Mouse (Mus musculus) CH12.LX (cell line): ENCODE results near the gene Fbxl3. TPM values are rescaled to one million over a fixed set of nuclear protein-coding genes. Genes with fewer than 3 reads are reported as not detected.

Experiments used
- DNase-seq: peaks from one replicate; pipeline ENCODE4 v3.0.0-alpha.2; 2013; ENCODE audit errors: extremely low read depth
- H3K27ac ChIP-seq: 2 replicates; pipeline ENCODE4 v1.5.1; 2012; ENCODE audit warnings: low read depth, mild to moderate bottlenecking, control low read depth, moderate library complexity; ENCODE audit not compliant: insufficient read depth
- H3K27me3 ChIP-seq: replicated peaks from 2 replicates; pipeline ENCODE3; 2012; ENCODE audit warnings: inconsistent platforms
- H3K36me3 ChIP-seq, 2 experiments: replicated peaks in 1 of 2; 2 replicates each; pipeline versions ENCODE3 to v1.6.1; 2012; ENCODE audit warnings: inconsistent platforms in 1 of 2, low read length in 1 of 2, mild to moderate bottlenecking in 1 of 2, mixed read lengths in 1 of 2, moderate library complexity in 1 of 2; ENCODE audit not compliant: control insufficient read depth in 1 of 2, insufficient read depth in 1 of 2
- H3K4me1 ChIP-seq, 2 experiments: 2 replicates each; pipeline ENCODE4 v1.6.1; 2012; ENCODE audit warnings: inconsistent platforms in 1 of 2, moderate library complexity in 1 of 2; ENCODE audit not compliant: insufficient read depth in 2 of 2, control insufficient read depth in 1 of 2
- H3K4me2 ChIP-seq: 2 replicates; pipeline ENCODE4 v1.6.1; 2012; ENCODE audit warnings: low read depth, mild to moderate bottlenecking, control low read depth; ENCODE audit not compliant: poor library complexity, insufficient read depth, severe bottlenecking
- H3K4me3 ChIP-seq, 3 experiments: fragments of 150-350 bp in 1 of 3; sonication (generic) in 1 of 3; replicated peaks in 1 of 3; 2 replicates each; pipeline versions ENCODE3 to v1.5.1; 2011 to 2012; ENCODE audit warnings: low read depth in 2 of 3, low read length in 2 of 3, mild to moderate bottlenecking in 2 of 3, moderate library complexity in 2 of 3, control low read depth in 1 of 3, improper control_type of control experiment in 1 of 3, inconsistent platforms in 1 of 3, mixed read lengths in 1 of 3; ENCODE audit not compliant: poor library complexity in 1 of 3
- H3K79me2 ChIP-seq: replicated peaks from 2 replicates; pipeline ENCODE4 v1.6.1; 2012; ENCODE audit warnings: mild to moderate bottlenecking, moderate library complexity; ENCODE audit not compliant: control insufficient read depth, poor library complexity, insufficient read depth, severe bottlenecking; ENCODE audit errors: extremely low read depth
- H3K9ac ChIP-seq: 2 replicates; pipeline ENCODE4 v1.6.1; 2012; ENCODE audit warnings: low read depth, mild to moderate bottlenecking, control low read depth, moderate library complexity; ENCODE audit not compliant: insufficient read depth
- H3K9me3 ChIP-seq: replicated peaks from 2 replicates; pipeline ENCODE3; 2012; ENCODE audit warnings: low read length, inconsistent platforms, mixed read lengths
- BHLHE40 ChIP-seq: IDR thresholded peaks from 2 replicates; pipeline ENCODE4 v1.6.1; 2011; ENCODE audit warnings: mild to moderate bottlenecking, low read depth, low read length, improper control_type of control experiment
- CHD1 ChIP-seq: IDR thresholded peaks from 2 replicates; pipeline ENCODE4 v1.6.1; 2012; ENCODE audit warnings: low read depth, low read length, improper control_type of control experiment, inconsistent platforms
- CHD2 ChIP-seq: IDR thresholded peaks from 2 replicates; pipeline ENCODE4 v1.6.1; 2011; ENCODE audit warnings: low read length, improper control_type of control experiment
- E2F4 ChIP-seq: IDR thresholded peaks from 2 replicates; pipeline ENCODE4 v1.6.1; 2011; ENCODE audit warnings: low read depth, low read length, improper control_type of control experiment; ENCODE audit not compliant: insufficient replicate concordance
- ELF1 ChIP-seq: IDR thresholded peaks from 2 replicates; pipeline ENCODE4 v1.6.1; 2014; ENCODE audit warnings: low read depth, mild to moderate bottlenecking, inconsistent platforms, low read length, improper control_type of control experiment
- EP300 ChIP-seq: IDR thresholded peaks from 2 replicates; pipeline ENCODE4 v1.6.1; 2011; ENCODE audit warnings: low read length, improper control_type of control experiment
- ETS1 ChIP-seq: conservative IDR thresholded peaks from 2 replicates; pipeline ENCODE4 v1.6.1; 2012; ENCODE audit warnings: low read depth, mild to moderate bottlenecking, inconsistent platforms, low read length, improper control_type of control experiment, moderate library complexity
- GABPA ChIP-seq: IDR thresholded peaks from 2 replicates; pipeline ENCODE4 v1.6.1; 2012; ENCODE audit warnings: low read depth, low read length, improper control_type of control experiment, inconsistent platforms; ENCODE audit not compliant: insufficient replicate concordance
- HCFC1 ChIP-seq: IDR thresholded peaks from 2 replicates; pipeline ENCODE4 v1.6.1; 2012; ENCODE audit warnings: low read depth, mild to moderate bottlenecking, inconsistent platforms, low read length, improper control_type of control experiment
- IRF4 ChIP-seq: IDR thresholded peaks from 2 replicates; pipeline ENCODE4 v1.6.1; 2014; ENCODE audit warnings: low read depth, mild to moderate bottlenecking, inconsistent platforms, low read length, improper control_type of control experiment
- JUN ChIP-seq: IDR thresholded peaks from 2 replicates; pipeline ENCODE4 v1.6.1; 2011; ENCODE audit warnings: low read depth, mild to moderate bottlenecking, low read length, improper control_type of control experiment, moderate library complexity; ENCODE audit not compliant: insufficient read depth
- JUND ChIP-seq: conservative IDR thresholded peaks from 2 replicates; pipeline ENCODE4 v1.6.1; 2011; ENCODE audit warnings: low read depth, low read length, improper control_type of control experiment
- KAT2A ChIP-seq: IDR thresholded peaks from 2 replicates; pipeline ENCODE4 v1.6.1; 2012; ENCODE audit warnings: low read length, improper control_type of control experiment, inconsistent platforms; ENCODE audit not compliant: insufficient replicate concordance
- MAFK ChIP-seq: IDR thresholded peaks from 2 replicates; pipeline ENCODE4 v1.6.1; 2011; ENCODE audit warnings: low read length, improper control_type of control experiment; ENCODE audit not compliant: insufficient replicate concordance
- MAZ ChIP-seq: IDR thresholded peaks from 2 replicates; pipeline ENCODE4 v1.6.1; 2012; ENCODE audit warnings: low read depth, mild to moderate bottlenecking, inconsistent platforms, low read length, improper control_type of control experiment, moderate library complexity
- MEF2A ChIP-seq: IDR thresholded peaks from 2 replicates; pipeline ENCODE4 v1.6.1; 2014; ENCODE audit warnings: low read depth, mild to moderate bottlenecking, inconsistent platforms, low read length, improper control_type of control experiment, borderline replicate concordance
- MXI1 ChIP-seq: IDR thresholded peaks from 2 replicates; pipeline ENCODE4 v1.6.1; 2011; ENCODE audit warnings: mild to moderate bottlenecking, low read depth, low read length, improper control_type of control experiment
- MYC ChIP-seq: IDR thresholded peaks from 2 replicates; pipeline ENCODE4 v1.6.1; 2011; ENCODE audit warnings: low read depth, mild to moderate bottlenecking, improper control_type of control experiment, low read length
- NELFE ChIP-seq: IDR thresholded peaks from 2 replicates; pipeline ENCODE4 v1.6.1; 2011; ENCODE audit warnings: low read depth, low read length, improper control_type of control experiment
- NRF1 ChIP-seq: IDR thresholded peaks from 2 replicates; pipeline ENCODE4 v1.6.1; 2014; ENCODE audit warnings: low read depth, mild to moderate bottlenecking, inconsistent platforms, low read length, improper control_type of control experiment, moderate library complexity
- PAX5 ChIP-seq: IDR thresholded peaks from 2 replicates; pipeline ENCODE4 v1.6.1; 2012; ENCODE audit warnings: low read length, inconsistent platforms, mixed read lengths
- POLR2A ChIP-seq: IDR thresholded peaks from 2 replicates; pipeline ENCODE4 v1.6.1; 2011; ENCODE audit warnings: low read depth, mild to moderate bottlenecking, improper control_type of control experiment, low read length
- POLR2AphosphoS2 ChIP-seq: IDR thresholded peaks from 2 replicates; pipeline ENCODE4 v1.6.1; 2011; ENCODE audit warnings: low read depth, low read length, improper control_type of control experiment
- RAD21 ChIP-seq: IDR thresholded peaks from 2 replicates; pipeline ENCODE4 v1.6.1; 2011; ENCODE audit warnings: low read depth, mild to moderate bottlenecking, low read length, improper control_type of control experiment, moderate library complexity
- SIN3A ChIP-seq: IDR thresholded peaks from 2 replicates; pipeline ENCODE4 v1.6.1; 2012; ENCODE audit warnings: low read length, improper control_type of control experiment, inconsistent platforms
- SMC3 ChIP-seq: IDR thresholded peaks from 2 replicates; pipeline ENCODE4 v1.6.1; 2011; ENCODE audit warnings: low read depth, low read length, improper control_type of control experiment
- TBP ChIP-seq: conservative IDR thresholded peaks from 2 replicates; pipeline ENCODE4 v1.6.1; 2011; ENCODE audit warnings: low read depth, low read length, improper control_type of control experiment
- TCF12 ChIP-seq: IDR thresholded peaks from 2 replicates; pipeline ENCODE4 v1.6.1; 2014; ENCODE audit warnings: low read depth, mild to moderate bottlenecking, inconsistent platforms, low read length, improper control_type of control experiment
- UBTF ChIP-seq: IDR thresholded peaks from 2 replicates; pipeline ENCODE4 v1.6.1; 2012; ENCODE audit warnings: low read depth, mild to moderate bottlenecking, inconsistent platforms, low read length, improper control_type of control experiment, moderate library complexity
- USF1 ChIP-seq: IDR thresholded peaks from 2 replicates; pipeline ENCODE4 v1.6.1; 2014; ENCODE audit warnings: low read depth, mild to moderate bottlenecking, inconsistent platforms, low read length, improper control_type of control experiment
- USF2 ChIP-seq: conservative IDR thresholded peaks from 2 replicates; pipeline ENCODE4 v1.6.1; 2011; ENCODE audit warnings: low read depth, low read length, improper control_type of control experiment
- ZC3H11A ChIP-seq: IDR thresholded peaks from 2 replicates; pipeline ENCODE4 v1.6.1; 2012; ENCODE audit warnings: low read depth, mild to moderate bottlenecking, inconsistent platforms, low read length, improper control_type of control experiment
- ZKSCAN1 ChIP-seq: IDR thresholded peaks from 2 replicates; pipeline ENCODE4 v1.6.1; 2012; ENCODE audit warnings: low read depth, inconsistent platforms, low read length, improper control_type of control experiment, borderline replicate concordance
- ZMIZ1 ChIP-seq: IDR thresholded peaks from 2 replicates; pipeline ENCODE4 v1.6.1; 2012; ENCODE audit warnings: low read depth, mild to moderate bottlenecking, inconsistent platforms, low read length, improper control_type of control experiment
- ZNF384 ChIP-seq: IDR thresholded peaks from 2 replicates; pipeline ENCODE4 v1.6.1; 2012; ENCODE audit warnings: low read depth, low read length, improper control_type of control experiment, inconsistent platforms
- dilution Hi-C: fragments of 300-500 bp; cut with MboI; formaldehyde crosslinking; loops from 2 replicates; pipeline ENCODE4 v1.14.3; 2020; ENCODE audit warnings: low sequenced_read_pairs; ENCODE audit not compliant: extremely low pct_unique_long_range_greater_than_20kb, extremely low pct_ligation_motif_present
- in situ Hi-C: fragments of 300-500 bp; cut with MboI; formaldehyde crosslinking; loops from 3 replicates; pipeline ENCODE4 v1.14.3; 2019; ENCODE audit warnings: low sequenced_read_pairs, low pct_ligation_motif_present, low pct_unique_long_range_greater_than_20kb, mixed read lengths
- polyA plus RNA-seq: library from polyadenylated mRNA; unstranded; fragments of >175 nt; gene quantifications from 2 replicates; pipeline ENCODE4 v1.2.1, GENCODE M21; 2012; ENCODE audit warnings: low read depth; ENCODE audit not compliant: insufficient read length
- total RNA-seq, 2 experiments: library from RNA; depleted of rRNA; stranded (reverse); fragments of 300-350 nt in 1 of 2; fragments of >200 nt in 1 of 2; gene quantifications; 2 replicates each; pipeline ENCODE4 v1.2.3; 2012 to 2014

The Fbxl3 gene
- total and polyA plus RNA-seq, 3 experiments: 22.6 to 43.3 (median 37.5) TPM

DNA sequence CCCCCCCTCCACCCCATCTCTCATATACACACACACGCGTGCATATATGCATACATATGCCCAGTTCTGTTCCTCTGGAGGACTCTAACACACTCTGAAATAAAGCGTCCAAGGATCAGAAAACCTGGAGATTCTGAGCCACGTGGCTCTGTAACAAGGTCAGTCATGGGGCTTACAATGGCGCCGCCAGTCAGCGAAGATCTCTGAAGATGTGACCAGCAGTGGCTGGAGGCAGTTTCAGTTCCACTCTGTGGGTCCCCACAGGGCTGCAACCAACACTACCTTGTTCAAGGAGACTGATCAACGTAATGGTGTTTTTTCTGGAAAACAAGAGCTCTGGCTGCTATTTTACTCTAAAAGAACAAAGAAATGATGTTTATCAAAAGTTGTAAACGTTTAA lies 65.3 kb downstream of the Fbxl3 start (continued):
- TF ChIP-seq ETS1: peak; percentile 91
- TF ChIP-seq GABPA: no peak
- no peak for TF ChIP-seq PAX5
- peak; percentile 97 for TF ChIP-seq EP300
- peak; percentile 27; the same call in 1 of the 2 replicates for TF ChIP-seq JUN

DNA sequence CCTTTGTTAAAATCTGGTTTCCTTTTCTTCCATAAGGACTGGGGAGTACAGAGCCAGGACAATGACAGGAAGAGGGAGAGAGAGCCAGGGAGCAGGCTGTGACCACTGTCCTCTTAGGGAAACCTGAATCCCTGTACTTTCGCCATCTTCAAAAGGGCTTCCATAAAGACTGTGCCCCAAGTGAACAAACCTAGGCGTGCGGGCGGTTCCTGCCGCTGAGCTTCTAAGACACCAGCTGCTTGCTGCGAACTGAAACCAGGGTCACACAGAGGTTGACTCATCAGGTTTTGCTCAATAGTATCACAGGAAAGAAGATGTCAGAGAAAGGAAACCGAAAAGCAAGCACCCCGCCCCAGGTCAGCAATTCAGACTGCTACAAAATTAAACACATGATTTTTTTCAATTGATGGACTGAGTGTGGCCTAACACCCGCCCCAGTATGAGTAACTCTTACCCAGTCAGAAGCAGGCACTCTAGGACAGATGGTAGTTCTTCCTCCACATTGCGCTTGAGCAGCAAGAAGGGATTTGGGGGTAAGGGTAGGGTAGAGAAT lies 66.0 kb downstream of the Fbxl3 start:
- peak overlapping the region; percentile 97 for H3K27ac ChIP-seq
- peak overlapping the region; percentile 56 to 58 (median 58) for H3K4me3 ChIP-seq
- dilution Hi-C loops: no loop called here
- TF ChIP-seq UBTF (0 out of 2 replicates have a peak, but pooled peaks have one; percentile 23), E2F4 (0 out of 2 replicates have a peak, but pooled peaks have one; percentile 33), TBP (peak; percentile 78; the same call in 1 of the 2 replicates), MAFK (peak; percentile 93), USF1 (no peak), BHLHE40 (peak; percentile 87), ETS1 (peak; percentile 99), USF2 (no peak; the same call in 1 of the 2 replicates), PAX5 (no peak), GABPA (no peak), ELF1 (peak; percentile 55), MXI1 (peak; percentile 85), POLR2A (peak; percentile 75), KAT2A (0 out of 2 replicates have a peak, but pooled peaks have one; percentile 64), JUN (peak; percentile 89), MAZ (0 out of 2 replicates have a peak, but pooled peaks have one; percentile 50), EP300 (peak; percentile 87), IRF4 (peak; percentile 94), ZKSCAN1 (no peak; the same call in 1 of the 2 replicates), SMC3 (peak; percentile 19), POLR2AphosphoS2 (no peak; the same call in 1 of the 2 replicates), HCFC1 (peak; percentile 34; the same call in 1 of the 2 replicates), SIN3A (peak; percentile 98), ZC3H11A (no peak; the same call in 1 of the 2 replicates), CHD2 (0 out of 2 replicates have a peak, but pooled peaks have one; percentile 64), NRF1 (no peak), NELFE (no peak), MYC (peak; percentile 72), ZNF384 (peak; percentile 72), ZMIZ1 (no peak; the same call in 1 of the 2 replicates), MEF2A (peak; percentile 77; the same call in 1 of the 2 replicates), TCF12 (peak; percentile 91), JUND (peak; percentile 83), RAD21 (no peak; the same call in 1 of the 2 replicates), CHD1 (peak; percentile 54; the same call in 1 of the 2 replicates)

More for the DNA sequence above, 66.0 kb downstream of the Fbxl3 start:
- H3K9ac ChIP-seq: peak overlapping the region; percentile 78
- H3K4me1 ChIP-seq: peaks cover 26 to 76% of the 10 kb centered on the region in 2 experiments
- peaks cover 4 to 32% of the 10 kb centered on the region in 2 experiments for H3K36me3 ChIP-seq
- H3K4me2 ChIP-seq: peak overlapping the region; percentile 80
- H3K79me2 ChIP-seq: peaks cover 10% of the 10 kb centered on the region
- peak; percentile 94 for DNase-seq
- no peaks in the 10 kb centered on the region for H3K27me3 ChIP-seq
- H3K9me3 ChIP-seq: no peaks in the 10 kb centered on the region
- in situ Hi-C loops: no loop called here
